ENCODE assay signal across 27 mouse cellular contexts in the genomic region with DNA sequence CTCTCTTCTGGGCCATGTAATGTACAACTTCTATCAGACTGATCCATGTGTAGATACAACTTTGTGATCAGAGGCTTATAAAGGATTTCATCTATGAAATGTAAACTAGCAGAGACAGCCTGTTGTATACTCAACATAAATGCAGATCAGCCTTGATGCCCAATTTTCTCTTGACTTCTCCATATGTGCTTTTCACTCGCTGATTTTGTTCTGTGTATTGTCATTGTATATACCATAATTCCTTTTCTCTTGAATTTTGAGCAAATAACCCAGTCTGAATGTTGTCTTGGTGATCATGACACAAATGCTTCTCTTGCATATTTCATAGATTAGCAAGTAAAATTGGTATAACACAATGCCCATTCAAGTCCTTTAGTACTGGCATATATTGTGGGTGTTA.
"Had no signal": no experiment of that assay in that cellular context is flagged by ENCODE, and none has a peak within 500 bp of the region (broad histone marks: within the 10 kb centered on the region; RNA-seq: fewer than 3 reads in every experiment).

No protein-coding gene starts in this region.

- H3K36me3 ChIP-seq: embryonic facial prominence, embryonic 10.5 days; embryonic facial prominence, embryonic 12.5 days; embryonic facial prominence, embryonic 13.5 days; embryonic facial prominence, embryonic 15.5 days; forebrain, embryonic 12.5 days; forebrain, embryonic 15.5 days; heart, embryonic 10.5 days had no signal

- ATAC-seq: forebrain, embryonic 14.5 days; forebrain, embryonic 15.5 days had no signal

- H3K27me3 ChIP-seq: embryonic facial prominence, embryonic 12.5 days; embryonic facial prominence, embryonic 13.5 days; embryonic facial prominence, embryonic 15.5 days; forebrain, embryonic 12.5 days; forebrain, embryonic 15.5 days had no signal

- DNase-seq: cerebellum, adult 2 months; cerebellum, adult 8-10 months; cerebellum, adult 9-10 months; cerebellum, adult 9-11 months; cerebellum, postnatal 10 days; cerebellum, postnatal 14 days; cerebellum, postnatal 25 days; cerebellum, postnatal 36 days; embryo, embryonic 11 days; gastrocnemius, adult 2 months; gastrocnemius, postnatal 10 days; gastrocnemius, postnatal 14 days; gastrocnemius, postnatal 25 days; gastrocnemius, postnatal 36 days; heart, adult 11 months; heart, adult 18-20 months; heart, adult 2 months had no signal

- H3K9ac ChIP-seq: embryonic facial prominence, embryonic 12.5 days; embryonic facial prominence, embryonic 13.5 days; embryonic facial prominence, embryonic 15.5 days; forebrain, embryonic 12.5 days; forebrain, embryonic 15.5 days had no signal

- H3K4me2 ChIP-seq: embryonic facial prominence, embryonic 12.5 days; embryonic facial prominence, embryonic 13.5 days; embryonic facial prominence, embryonic 15.5 days; forebrain, embryonic 12.5 days; forebrain, embryonic 15.5 days; heart, embryonic 11.5 days had no signal

- H3K4me1 ChIP-seq: embryonic facial prominence, embryonic 10.5 days; embryonic facial prominence, embryonic 12.5 days; embryonic facial prominence, embryonic 13.5 days; embryonic facial prominence, embryonic 15.5 days; forebrain, embryonic 12.5 days; forebrain, embryonic 15.5 days; heart, embryonic 10.5 days had no signal

- H3K27ac ChIP-seq: embryonic facial prominence, embryonic 10.5 days; embryonic facial prominence, embryonic 12.5 days; embryonic facial prominence, embryonic 13.5 days; embryonic facial prominence, embryonic 15.5 days; forebrain, embryonic 12.5 days; forebrain, embryonic 15.5 days; gastrocnemius, adult 2 months; heart, adult 2 months; heart, embryonic 10.5 days had no signal

- H3K9me3 ChIP-seq: embryonic facial prominence, embryonic 12.5 days; embryonic facial prominence, embryonic 13.5 days; embryonic facial prominence, embryonic 15.5 days; forebrain, embryonic 12.5 days; forebrain, embryonic 15.5 days; heart, embryonic 10.5 days had no signal

- H3K4me3 ChIP-seq: embryonic facial prominence, embryonic 10.5 days; embryonic facial prominence, embryonic 12.5 days; embryonic facial prominence, embryonic 13.5 days; embryonic facial prominence, embryonic 15.5 days; erythroblast, embryonic 14.5 days; forebrain, embryonic 12.5 days; forebrain, embryonic 15.5 days; gastrocnemius, adult 2 months; heart, adult 2 months; heart, embryonic 10.5 days had no signal
